Mouse (Mus musculus) urinary bladder, postnatal 25 days (tissue): ENCODE data around the gene Galk1.

ENCODE experiments used
- DNase-seq: peaks from one replicate; pipeline ENCODE4 v3.0.0; 2022; ENCODE audit warnings: low spot score

Galk1 gene

DNA sequence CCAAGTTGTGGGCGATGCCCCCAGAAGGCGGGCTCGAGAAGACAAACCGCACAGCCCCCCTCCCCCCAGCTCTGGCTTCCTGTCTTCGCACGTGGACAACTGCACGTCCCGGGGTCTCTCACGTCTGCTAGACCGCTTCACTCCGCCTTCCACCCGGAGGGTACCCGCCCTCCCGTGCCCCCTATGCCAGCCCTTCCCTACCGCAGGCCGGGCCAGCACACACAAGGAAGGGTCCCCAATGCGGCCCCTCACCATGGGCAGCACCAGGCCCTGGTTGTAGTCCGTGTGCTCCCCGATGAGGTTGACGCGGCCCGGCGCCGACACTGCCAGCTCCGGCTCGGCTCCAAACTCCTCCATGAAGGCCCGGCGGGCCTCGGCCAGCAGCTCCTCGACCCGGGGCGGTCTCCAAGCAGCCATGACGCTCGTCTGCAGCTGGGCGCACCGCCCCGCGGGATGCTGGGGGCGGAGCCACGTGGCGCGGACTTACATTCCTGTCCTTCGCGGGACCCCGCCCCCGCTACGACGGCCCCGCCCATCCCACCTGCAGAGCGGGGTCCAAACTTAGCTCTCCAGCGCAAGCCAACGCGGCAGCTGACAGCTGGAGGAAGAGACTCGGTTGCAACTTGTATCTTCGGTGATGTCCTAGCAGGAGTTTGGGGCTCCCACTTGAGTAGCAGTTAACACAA is at the start of gene Galk1:
Gene Galk1, minus strand, starts transcription at position 458 of the 686 bp plus-strand sequence.
- DNase-seq: peak; percentile 86

- DNase-seq: no peak
Observed at GRCm38 (mm10) chr11:116061641-116062415, 49.3 kb upstream of the Galk1 start.

GRCm38 (mm10) chr11:116060596-116060995 is 48.1 kb upstream of the Galk1 start:
- DNase-seq: peak; percentile 37

- no peak for DNase-seq
Observed at GRCm38 (mm10) chr11:116059691-116060025, 47.1 kb upstream of the Galk1 start.

- DNase-seq: no peak
Observed at GRCm38 (mm10) chr11:116058868-116059690, 46.6 kb upstream of the Galk1 start.

DNA sequence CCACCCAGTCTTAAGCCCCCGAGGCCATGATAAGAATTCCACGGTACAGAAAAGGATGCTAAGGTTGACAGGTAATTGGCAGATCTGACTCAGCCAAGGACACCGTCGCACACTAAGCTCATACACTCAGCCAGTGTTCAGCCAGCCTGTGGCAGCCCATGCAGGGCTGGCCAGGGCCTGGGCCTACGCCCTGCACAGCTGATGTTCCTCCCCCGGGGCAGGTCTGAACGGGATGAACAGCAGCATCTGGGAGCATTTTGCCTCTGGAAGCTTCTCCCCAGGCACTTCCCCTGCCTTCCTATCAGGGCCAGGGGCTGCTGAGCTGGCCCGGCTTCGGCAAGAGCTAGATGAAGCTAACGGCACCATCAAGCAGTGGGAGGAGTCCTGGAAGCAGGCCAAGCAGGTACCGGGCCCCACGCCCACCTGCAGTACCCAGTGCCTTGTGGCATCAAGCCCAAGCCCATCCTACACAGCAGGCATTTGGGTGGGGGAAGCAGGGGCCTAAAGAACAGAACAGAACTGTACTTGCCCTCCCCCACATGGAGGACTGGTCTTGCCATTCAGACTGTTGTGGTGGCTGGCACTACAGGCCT is 45.6 kb upstream of the Galk1 start:
- no peak for DNase-seq

GRCm38 (mm10) chr11:116057237-116057881 is 44.8 kb upstream of the Galk1 start:
- no peak for DNase-seq

GRCm38 (mm10) chr11:116055873-116056272 is 43.4 kb upstream of the Galk1 start:
- no peak for DNase-seq

DNA sequence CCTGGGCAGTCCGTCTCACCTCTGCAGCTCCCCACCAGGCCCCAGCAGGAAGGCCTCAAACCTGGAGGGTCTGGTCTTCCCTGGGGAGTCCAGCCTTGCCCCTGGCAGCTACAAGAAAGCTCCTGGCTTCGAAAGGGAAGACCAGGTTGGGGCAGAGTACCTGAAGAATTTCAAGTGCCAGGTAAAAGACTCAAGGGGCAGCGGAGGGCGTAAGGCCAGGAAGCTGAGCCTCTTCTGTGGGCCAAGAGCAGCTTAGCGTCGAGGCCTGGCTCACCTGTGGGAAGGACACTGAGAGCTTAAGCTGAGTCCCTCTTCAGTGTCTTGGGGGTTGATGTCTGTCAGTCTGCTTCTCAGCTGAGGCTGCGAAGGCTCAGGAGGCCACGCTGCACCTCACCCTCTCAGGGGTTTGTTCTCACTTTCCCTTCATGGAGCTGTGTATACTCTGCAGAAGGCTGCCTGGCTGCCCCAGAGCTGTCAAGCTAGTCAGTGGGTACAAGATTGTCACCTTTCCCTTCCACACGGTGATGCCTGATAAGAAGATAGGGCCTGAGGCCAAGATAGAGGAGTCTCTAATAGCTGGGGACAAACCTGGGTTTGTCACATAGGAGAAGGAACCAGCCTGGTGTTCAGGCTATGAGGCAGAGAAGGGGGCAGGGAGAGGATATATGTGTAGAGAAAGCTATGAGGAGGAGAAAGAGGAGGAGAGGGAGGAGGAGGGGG is 41.2 kb upstream of the Galk1 start:
- no peak for DNase-seq

- DNase-seq: no peak
Observed at GRCm38 (mm10) chr11:116050196-116050595, 37.7 kb upstream of the Galk1 start.

- DNase-seq: no peak
Observed at GRCm38 (mm10) chr11:116049610-116050009, 37.1 kb upstream of the Galk1 start.

- no peak for DNase-seq
Observed at GRCm38 (mm10) chr11:116045173-116045572, 32.7 kb upstream of the Galk1 start.

DNA sequence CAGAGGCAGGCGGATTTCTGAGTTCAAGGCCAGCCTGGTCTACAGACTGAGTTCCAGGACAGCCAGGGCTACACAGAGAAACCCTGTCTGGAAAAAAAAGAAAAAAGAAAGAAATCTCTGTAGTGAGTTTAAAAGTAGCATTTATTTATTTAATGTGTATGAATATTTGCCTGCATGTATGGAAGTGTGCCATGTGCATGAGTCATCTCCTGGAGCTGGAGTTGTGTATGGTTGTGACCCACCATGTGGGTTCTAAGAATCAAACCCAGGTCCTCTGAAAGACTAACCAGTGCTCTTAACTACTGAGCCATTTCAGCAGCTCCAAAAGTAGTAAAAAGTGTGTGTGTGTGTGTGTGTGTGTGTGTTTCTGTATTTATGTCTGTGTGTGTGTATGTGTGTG is 30.8 kb upstream of the Galk1 start:
- DNase-seq: no peak

DNA sequence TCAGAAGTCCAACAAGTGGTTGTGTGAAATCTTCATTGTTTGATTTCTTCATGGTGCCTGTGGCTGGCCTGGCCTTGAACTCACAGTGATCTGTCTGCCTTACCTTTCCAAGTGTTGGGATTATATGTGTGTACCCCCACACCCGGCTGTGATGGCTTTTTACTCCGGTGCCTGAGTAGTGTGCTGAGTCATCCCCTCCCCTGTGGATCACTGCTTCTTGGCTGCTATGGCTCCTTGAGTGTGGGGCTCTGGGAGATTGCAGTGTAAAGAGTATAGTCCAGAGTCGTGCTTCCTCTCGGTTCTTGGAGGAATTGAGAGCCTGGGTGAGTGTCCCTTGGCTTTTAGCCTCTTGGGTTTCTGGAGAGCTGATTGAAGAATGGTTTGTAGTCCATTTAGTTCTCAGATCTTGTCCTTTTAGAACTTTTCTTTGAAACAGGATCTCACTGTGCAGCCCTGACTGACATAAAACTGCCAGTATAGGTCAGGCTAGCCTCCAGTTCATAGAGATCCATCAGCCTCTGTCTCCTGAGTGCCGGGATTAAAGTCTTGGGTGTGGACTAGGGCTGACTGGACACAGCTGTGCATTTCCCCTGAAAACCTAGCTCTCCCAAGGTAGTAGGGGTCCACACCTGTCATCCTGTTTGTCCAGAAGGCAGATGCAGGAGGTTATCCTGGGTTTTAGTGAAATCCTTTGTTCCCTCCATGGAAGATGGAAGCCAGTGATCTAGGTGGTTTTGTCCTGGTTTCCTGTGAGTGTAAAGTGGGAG is 30.0 kb upstream of the Galk1 start:
- DNase-seq: no peak

DNA sequence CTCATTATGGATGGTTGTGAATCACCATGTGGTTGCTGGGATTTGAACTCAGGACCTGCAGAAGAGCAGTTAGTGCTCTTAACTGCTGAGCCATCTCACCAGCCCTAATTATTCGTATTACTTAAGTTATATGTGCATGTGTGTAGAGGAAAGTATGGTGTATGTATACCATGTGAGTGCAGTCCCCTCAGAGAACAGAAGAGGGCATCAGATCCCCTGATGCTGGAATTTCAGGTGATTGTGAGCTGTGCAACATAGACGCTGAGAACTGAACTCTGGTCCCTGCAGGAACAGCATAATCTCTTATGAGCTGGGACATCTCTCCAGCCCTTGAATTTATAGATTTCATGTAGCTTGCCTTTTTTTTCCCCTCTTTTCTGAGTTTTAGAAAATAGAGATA is 29.3 kb upstream of the Galk1 start:
- no peak for DNase-seq

- DNase-seq: no peak
Observed at GRCm38 (mm10) chr11:116040593-116040992, 28.1 kb upstream of the Galk1 start.

- no peak for DNase-seq
Observed at GRCm38 (mm10) chr11:116037826-116038225, 25.3 kb upstream of the Galk1 start.

DNA sequence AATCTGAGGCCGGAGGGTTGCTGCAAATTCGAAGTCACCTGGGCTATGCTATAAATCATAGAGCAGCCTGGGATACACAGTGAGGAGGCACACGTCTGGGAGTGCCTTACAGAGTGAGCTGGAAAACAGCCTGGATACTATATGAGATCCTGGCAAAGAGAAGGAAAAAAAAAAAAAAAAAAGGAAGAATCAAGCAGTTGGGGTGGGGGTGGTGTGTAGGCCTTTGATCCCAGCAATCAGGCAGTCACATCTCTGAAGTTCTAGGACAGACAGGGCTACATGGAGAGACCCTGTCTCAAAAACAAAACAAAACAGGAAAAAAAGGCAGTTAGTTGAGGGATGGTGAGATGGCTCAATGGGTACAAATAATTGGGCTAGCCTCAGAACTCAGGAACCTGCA is 24.2 kb upstream of the Galk1 start:
- DNase-seq: no peak

DNA sequence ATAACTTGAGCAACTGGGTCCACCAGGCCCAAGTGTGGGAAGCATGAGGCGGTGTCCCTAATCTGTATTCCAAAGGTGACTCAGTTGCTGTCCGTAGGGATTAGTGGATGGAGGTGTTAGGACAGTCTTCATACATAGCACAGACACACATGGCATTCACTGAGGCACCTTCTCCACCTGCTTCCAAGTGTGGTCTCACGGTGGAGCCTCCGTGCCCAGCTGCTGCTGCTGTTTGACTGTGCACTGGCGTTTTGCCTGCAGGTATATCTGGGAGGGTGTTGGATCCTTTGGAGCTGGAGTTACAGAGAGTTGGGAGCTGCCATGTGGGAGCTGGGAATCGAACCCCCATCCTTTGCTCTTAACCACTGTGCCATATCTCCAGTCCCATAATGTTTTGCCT is 22.1 kb upstream of the Galk1 start:
- no peak for DNase-seq
